Mouse (Mus musculus) liver, adult 2 months (tissue): ENCODE measurements around the gene Slc9a9. TPM values are rescaled to one million over a fixed set of nuclear protein-coding genes. Genes with fewer than 3 reads are reported as not detected.

Experiments used
- DNase-seq: peaks from one replicate; pipeline ENCODE4 v3.0.0-alpha.2; 2011; ENCODE audit warnings: low read depth, low spot score; ENCODE audit errors: extremely low read depth
- H3K27ac ChIP-seq: fragments of 200-500 bp; replicated peaks from 2 replicates; pipeline ENCODE4 v1.5.1; 2012; ENCODE audit warnings: low read depth, mild to moderate bottlenecking, control low read depth, inconsistent platforms, low read length; ENCODE audit not compliant: insufficient read depth
- H3K27me3 ChIP-seq: fragments of 200-500 bp; 2 replicates; pipeline ENCODE4 v1.6.1; 2012; ENCODE audit warnings: mild to moderate bottlenecking, moderate library complexity, low read length, inconsistent platforms; ENCODE audit not compliant: control insufficient read depth, insufficient read depth
- H3K36me3 ChIP-seq: fragments of 200-500 bp; 2 replicates; pipeline ENCODE4 v1.6.1; 2012; ENCODE audit warnings: low read length, inconsistent platforms; ENCODE audit not compliant: control insufficient read depth, insufficient read depth
- H3K4me1 ChIP-seq: fragments of 200-500 bp; 2 replicates; pipeline ENCODE4 v1.6.1; 2011; ENCODE audit warnings: low read length; ENCODE audit not compliant: control insufficient read depth, insufficient read depth
- H3K4me3 ChIP-seq: fragments of 200-500 bp; 2 replicates; pipeline ENCODE4 v1.5.1; 2011; ENCODE audit warnings: low read depth, mild to moderate bottlenecking, control low read depth, low read length, moderate library complexity; ENCODE audit not compliant: insufficient read depth
- H3K79me2 ChIP-seq: fragments of 200-500 bp; 2 replicates; pipeline ENCODE4 v1.6.1; 2012; ENCODE audit warnings: inconsistent platforms, mild to moderate bottlenecking, low read length, moderate library complexity; ENCODE audit not compliant: control insufficient read depth, insufficient read depth
- H3K9ac ChIP-seq: fragments of 200-500 bp; 2 replicates; pipeline ENCODE4 v1.6.1; 2012; ENCODE audit warnings: low read depth, mild to moderate bottlenecking, control low read depth, inconsistent platforms, low read length
- CTCF ChIP-seq: fragments of 200-500 bp; IDR thresholded peaks from 2 replicates; pipeline ENCODE4 v1.5.1; 2011; ENCODE audit warnings: low read depth, low read length, control low read depth
- POLR2A ChIP-seq: fragments of 200-500 bp; IDR thresholded peaks from 2 replicates; pipeline ENCODE4 v1.6.1; 2011; ENCODE audit warnings: low read length, control low read depth; ENCODE audit not compliant: insufficient read depth; ENCODE audit errors: extremely low read depth
- WGBS: fragments of 180-500 bp; shearing (Covaris S2); methylation state at CpG from one replicate; pipeline ENCODE4 v1.1.7; 2018; 5-methylcytosine and 5-hydroxymethylcytosine counted together
- polyA plus RNA-seq: library from polyadenylated mRNA; depleted of rRNA; stranded (reverse); fragments of >200 nt; gene quantifications from 2 replicates; pipeline ENCODE4 v1.2.3, GENCODE M21; 2012
- total RNA-seq: library from RNA; depleted of rRNA; stranded (reverse); fragments of >200 nt; gene quantifications from 2 replicates; pipeline ENCODE4 v1.2.3, GENCODE M21; 2014

Slc9a9 gene
- total and polyA plus RNA-seq, 2 experiments = 1.7 to 6.0 TPM

DNA sequence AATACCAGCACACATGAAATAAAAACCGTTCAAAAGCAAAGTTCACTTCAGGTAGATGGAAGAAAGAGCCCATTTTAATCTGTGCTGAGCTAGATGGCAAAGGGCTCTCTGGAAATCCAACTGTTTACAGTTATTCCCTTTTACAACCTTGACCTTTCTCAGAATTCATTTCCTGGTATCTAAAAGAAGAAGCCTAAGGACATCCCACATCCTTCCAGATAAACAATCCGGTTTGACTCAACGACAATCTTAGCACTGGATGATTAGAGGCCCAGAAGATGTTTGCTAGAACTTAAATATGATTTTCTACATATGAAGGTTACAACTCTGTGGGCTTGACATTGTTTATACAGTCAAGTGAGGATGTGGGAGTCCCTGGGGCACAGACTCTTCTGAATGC lies 516.1 kb downstream of the Slc9a9 start:
- 68% methylated on average over 3 of the region's 3 CpGs for WGBS
- peak; percentile 13 for DNase-seq
- Histone ChIP-seq H3K27ac (peak overlapping the region; percentile 49), H3K36me3 (no peaks in the 10 kb centered on the region), H3K4me1 (peaks cover 17% of the 10 kb centered on the region), H3K27me3 (no peaks in the 10 kb centered on the region), H3K79me2 (no peaks in the 10 kb centered on the region), H3K9ac (no peak overlapping the region), H3K4me3 (no peak overlapping the region)
- no peak for TF ChIP-seq POLR2A
- TF ChIP-seq CTCF = no peak

DNA sequence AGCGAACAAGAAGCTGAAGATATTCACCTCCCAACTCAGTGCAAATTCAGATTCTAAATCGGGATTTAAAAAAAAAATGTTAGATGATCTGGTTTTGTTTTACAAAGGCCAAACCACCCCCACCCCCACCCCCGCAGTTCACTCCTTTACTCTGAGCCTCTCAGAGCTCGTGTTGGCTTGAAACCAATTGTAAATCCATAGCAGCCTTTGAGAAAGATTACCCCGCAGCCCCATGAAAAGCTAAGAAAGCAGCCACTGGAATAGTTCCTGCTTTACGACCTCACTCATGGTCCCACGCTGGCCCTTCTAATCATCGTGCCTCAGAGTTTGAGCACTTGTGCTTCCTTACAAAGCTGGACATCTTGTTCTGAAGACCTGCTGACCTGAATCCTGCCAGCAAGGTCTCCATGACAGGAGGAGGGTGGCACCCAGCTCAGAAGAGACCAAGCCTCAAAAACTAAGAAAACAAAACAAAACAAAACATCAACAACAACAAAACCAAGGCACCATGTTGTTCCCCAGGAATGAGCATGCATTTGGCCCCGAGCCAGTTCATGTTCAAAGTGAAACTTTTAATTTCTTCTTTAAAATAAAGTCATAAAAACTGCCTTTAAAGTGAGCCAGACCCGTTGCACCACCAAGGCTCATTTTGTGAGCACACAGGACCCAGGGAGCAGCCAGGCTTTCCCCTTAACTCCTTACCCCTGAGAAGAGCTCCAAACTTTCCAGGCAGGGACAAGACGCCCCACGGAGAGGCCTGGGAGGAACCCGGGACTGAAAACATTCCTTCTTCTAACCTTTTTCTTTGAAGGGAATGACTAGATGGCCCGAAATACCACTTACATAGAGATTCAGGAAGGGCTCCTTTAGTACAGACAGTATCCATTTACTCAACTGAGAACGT lies 516.9 kb downstream of the Slc9a9 start:
- Histone ChIP-seq H3K27ac (peak overlapping the region; percentile 47), H3K36me3 (no peaks in the 10 kb centered on the region), H3K79me2 (no peaks in the 10 kb centered on the region), H3K4me3 (no peak overlapping the region), H3K4me1 (peaks cover 17% of the 10 kb centered on the region), H3K9ac (no peak overlapping the region), H3K27me3 (no peaks in the 10 kb centered on the region)
- DNase-seq = no peak
- 66% methylated on average over 15 of the region's 15 CpGs for WGBS
- TF ChIP-seq CTCF (no peak), POLR2A (no peak)

DNA sequence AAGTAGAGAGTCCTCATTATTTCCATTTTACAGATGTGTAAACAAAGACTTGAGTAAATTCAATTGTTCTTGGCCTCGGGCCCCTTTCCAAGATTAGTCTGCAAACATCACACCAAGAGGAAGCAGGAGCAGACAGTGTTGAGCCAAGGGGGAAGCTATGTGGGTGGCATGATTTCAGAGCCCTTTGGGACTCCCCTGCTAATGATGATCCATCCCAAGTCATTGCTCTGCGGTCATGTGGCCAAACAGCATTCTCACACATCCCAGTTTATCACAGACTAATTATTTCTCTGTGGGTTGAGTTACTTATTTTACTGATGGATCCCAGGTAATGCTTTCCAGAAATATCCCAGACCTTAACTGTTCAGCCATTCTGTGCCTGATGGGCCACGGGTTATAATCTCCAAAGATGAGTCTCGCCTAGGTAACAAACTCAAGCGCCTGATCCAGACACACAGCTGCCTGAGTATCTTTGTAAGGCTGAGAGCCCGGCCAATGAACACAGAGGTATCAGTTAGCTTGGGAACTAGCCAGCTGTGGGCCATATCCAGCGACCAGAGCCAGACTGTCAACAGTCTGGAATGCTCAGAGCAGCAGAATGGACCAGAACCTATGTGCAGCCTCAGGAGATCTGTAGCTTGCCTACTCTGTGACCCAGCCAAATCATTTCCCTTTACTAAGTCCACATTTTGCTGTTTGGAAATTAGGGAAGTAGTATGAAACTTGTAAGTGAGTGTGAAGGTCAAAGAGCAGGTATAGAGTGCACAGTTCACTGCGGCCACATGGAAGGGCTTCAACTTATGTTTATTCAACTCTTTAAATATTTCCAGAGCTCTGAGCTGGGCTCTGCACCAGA lies 518.9 kb downstream of the Slc9a9 start:
- no peak for TF ChIP-seq POLR2A
- TF ChIP-seq CTCF = no peak
- Histone ChIP-seq H3K27me3 (no peaks in the 10 kb centered on the region), H3K36me3 (no peaks in the 10 kb centered on the region), H3K4me3 (no peak overlapping the region), H3K27ac (peak overlapping the region; percentile 3), H3K9ac (no peak overlapping the region), H3K79me2 (no peaks in the 10 kb centered on the region), H3K4me1 (peaks cover 18% of the 10 kb centered on the region)
- WGBS = 17% methylated on average over 8 of the region's 8 CpGs
- peak; percentile 83 for DNase-seq

DNA sequence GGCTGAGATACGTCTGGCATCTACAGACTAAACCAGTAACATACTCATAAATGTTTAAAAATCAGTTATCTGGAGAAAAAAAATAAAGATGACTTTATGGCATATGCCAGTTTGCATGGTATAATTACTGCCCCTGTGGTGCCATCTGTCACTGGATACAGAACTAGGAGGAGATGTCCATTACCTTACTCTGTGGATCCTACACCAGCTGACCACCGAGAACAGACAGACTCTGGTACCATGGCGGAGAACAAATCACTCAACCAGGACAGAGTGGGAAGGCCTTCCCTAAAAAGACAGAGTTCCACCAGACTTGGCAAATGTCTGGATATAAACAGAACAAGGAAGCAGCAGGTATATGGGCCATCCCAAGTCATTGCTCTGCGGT lies 519.5 kb downstream of the Slc9a9 start:
- WGBS = 69% methylated on average over 4 of the region's 4 CpGs
- H3K27ac ChIP-seq = no peak overlapping the region
- no peaks in the 10 kb centered on the region for H3K79me2 ChIP-seq
- H3K9ac ChIP-seq = no peak overlapping the region
- TF ChIP-seq CTCF (no peak), POLR2A (no peak)
- no peak for DNase-seq
- H3K27me3 ChIP-seq = no peaks in the 10 kb centered on the region
- no peaks in the 10 kb centered on the region for H3K36me3 ChIP-seq
- H3K4me3 ChIP-seq = no peak overlapping the region
- peaks cover 18% of the 10 kb centered on the region for H3K4me1 ChIP-seq

DNA sequence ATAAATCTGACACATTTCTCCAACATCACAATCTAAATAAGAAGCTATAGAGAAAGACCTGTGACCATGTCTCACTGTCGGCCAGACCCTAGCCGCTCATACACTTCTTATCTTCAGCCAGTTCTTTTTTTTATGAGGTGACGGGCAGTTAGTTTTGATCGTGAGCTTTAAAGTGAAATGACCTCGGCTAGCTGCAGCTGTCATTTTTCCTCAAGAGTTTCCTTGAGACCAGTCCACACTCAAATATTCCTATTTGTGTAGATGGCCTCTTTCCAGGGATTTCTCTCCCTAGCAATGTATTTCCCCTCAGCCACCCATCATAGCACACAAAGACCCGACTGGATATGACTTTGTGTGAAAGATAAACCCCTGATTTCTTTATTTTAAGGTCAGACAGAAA lies 521.7 kb downstream of the Slc9a9 start:
- Histone ChIP-seq H3K27me3 (no peaks in the 10 kb centered on the region), H3K9ac (no peak overlapping the region), H3K79me2 (no peaks in the 10 kb centered on the region), H3K4me3 (no peak overlapping the region), H3K4me1 (peaks cover 16% of the 10 kb centered on the region), H3K36me3 (no peaks in the 10 kb centered on the region), H3K27ac (no peak overlapping the region)
- WGBS = 73% methylated on average over 6 of the region's 6 CpGs
- no peak for TF ChIP-seq CTCF
- TF ChIP-seq POLR2A = no peak
- DNase-seq = no peak
